Mouse (Mus musculus) megakaryocyte-erythroid progenitor cell, adult 5-6 weeks (primary cell): ENCODE measurements around the gene Pcf11. TPM values are rescaled to one million over a fixed set of nuclear protein-coding genes. Genes with fewer than 3 reads are reported as not detected.

ENCODE experiments used
- ATAC-seq: replicated peaks from 2 replicates; pipeline ENCODE4 v1.8.0; 2016; ENCODE audit warnings: mild to moderate bottlenecking, inconsistent platforms; ENCODE audit not compliant: severe bottlenecking, poor library complexity, low FRiP score, low TSS enrichment
- total RNA-seq, 2 experiments: library from RNA; stranded (forward) in 1 of 2; stranded (reverse) in 1 of 2; fragments of 200-1000, 215-1000 nt in 1 of 2; fragments of >200 nt in 1 of 2; fragmentation: Nextera tagmentation in 1 of 2; gene quantifications; 2 replicates each; pipeline ENCODE4 v1.2.3; 2014 to 2017

Pcf11 gene
- 57.2 and 68.1 TPM in 2 replicates for total RNA-seq (2014; fragmentation: Nextera tagmentation)
- total RNA-seq (2017) = 79.8 and 98.4 TPM in 2 replicates

- ATAC-seq = peak; percentile 93
These were observed at the start of gene Pcf11 for GRCm38 (mm10) chr7:92669507-92670471. Gene Pcf11, minus strand, starts transcription at chr7:92669934.

DNA sequence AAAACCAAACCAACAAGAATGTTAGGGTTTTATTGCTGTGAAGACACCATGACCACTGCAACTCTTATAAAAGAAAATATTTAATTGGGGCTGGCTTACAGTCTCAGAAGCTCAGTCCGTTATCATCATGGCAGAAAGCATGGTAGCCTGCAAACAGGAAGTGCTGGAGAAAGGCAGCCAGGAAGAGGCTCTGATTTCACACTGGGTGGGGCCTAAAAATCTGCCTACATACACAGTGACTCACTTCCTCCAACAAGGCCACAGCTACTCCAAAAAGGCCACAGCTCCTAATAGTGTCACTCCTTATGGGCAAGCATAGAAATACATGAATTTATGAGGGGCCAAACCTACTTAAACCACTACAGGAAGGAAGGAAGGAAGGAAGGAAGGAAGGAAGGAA lies 45.3 kb upstream of the Pcf11 start:
- no peak for ATAC-seq

DNA sequence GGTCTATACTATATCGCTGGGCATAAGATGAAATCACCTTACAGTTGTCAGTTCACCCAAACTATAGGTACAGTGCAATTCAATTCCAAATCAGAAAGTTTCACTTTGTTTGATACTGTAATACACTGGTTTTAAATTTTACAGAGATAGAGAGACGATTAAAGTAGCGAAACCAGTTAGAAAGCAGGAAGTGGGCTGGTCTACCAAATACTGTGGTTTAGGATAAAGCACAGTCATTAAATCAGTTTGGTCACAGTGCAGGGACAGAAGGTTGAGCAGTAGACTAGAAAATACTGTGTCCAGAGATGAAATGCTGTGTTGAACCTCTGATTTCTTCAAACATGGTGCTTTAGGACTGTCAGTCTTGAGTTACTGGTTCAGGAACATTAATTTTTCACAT lies 41.9 kb upstream of the Pcf11 start:
- ATAC-seq = no peak

DNA sequence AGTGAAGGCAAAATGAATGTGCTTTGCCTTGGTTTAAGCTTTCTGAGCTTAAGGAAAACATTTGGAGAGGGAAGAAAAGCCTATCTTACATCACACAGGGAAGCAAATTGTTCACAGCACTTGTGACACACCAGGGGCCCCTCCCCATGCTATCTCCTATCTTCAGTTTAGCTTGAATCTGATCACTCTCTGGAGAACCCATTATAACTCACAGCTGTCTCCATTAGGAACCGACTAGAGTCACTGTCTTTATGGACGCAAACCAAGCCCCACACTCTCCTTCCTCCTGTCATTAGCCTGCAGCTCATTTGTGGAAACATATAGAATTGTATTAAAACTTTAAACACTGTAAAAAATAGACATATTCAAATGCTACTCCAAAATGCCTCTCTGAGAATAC lies 39.8 kb upstream of the Pcf11 start:
- no peak for ATAC-seq

DNA sequence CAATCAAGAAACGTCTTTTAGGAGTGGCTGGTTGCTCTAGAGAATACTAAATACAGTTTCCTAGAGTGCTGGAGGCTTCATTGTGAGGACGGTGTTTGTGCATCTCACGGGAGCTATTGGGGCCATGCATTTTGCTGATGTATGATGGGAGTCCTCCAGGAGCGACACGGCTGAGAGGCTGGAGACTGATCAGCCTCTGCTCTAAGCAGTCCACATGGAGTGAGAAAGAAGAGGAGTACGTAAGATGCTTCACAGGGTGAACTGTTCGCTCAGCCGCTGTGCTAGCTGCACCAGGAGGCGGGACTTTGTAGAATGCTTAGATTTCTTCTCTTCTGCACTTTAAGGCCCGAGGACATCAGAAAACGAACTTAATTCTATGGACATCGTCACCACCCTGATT lies 37.0 kb upstream of the Pcf11 start:
- no peak for ATAC-seq

DNA sequence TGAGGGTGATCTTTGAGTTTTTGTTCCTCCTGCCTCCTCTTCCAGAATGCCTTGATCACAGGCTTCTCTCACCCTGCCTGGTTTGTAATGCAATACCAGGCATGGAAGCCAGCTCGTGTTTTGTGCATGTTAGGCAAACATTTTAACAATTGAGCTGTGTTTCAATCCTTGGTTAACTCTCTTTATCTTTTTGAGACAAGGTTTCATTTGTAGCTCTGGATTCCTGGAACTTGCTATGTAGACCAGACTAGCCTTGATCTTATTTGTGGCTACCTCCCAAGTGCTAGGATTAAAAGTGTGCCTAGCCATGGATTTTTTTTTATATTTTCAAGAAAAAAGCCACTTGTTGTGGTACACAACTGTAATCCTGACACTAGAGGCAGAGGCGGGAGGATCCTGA lies 35.8 kb upstream of the Pcf11 start:
- ATAC-seq = no peak

DNA sequence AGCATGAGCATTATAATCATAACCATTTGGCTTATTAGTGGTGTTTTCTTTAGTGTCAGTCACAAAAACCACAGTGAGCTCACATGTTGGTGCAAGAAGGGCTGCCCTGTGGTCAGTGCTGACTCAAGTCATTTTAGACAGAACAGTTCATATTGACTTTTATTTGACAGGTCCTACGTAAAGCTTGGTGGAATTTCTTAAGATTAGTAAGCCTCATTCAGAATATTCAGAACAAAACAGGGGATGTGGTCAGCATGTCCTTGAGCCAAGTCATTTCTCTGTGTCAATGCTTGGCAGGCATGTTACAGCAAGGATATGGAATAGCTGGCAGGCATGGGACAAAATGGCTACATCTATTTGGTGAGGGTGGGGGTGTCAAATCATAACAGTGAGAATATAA lies 33.9 kb upstream of the Pcf11 start:
- no peak for ATAC-seq

- ATAC-seq = no peak
These were observed 29.0 kb upstream of the Pcf11 start for GRCm38 (mm10) chr7:92698770-92699169.

- ATAC-seq = no peak
These were observed 26.7 kb upstream of the Pcf11 start for GRCm38 (mm10) chr7:92696395-92696794.

- ATAC-seq = no peak
These were observed 19.4 kb upstream of the Pcf11 start for GRCm38 (mm10) chr7:92689101-92689500.

DNA sequence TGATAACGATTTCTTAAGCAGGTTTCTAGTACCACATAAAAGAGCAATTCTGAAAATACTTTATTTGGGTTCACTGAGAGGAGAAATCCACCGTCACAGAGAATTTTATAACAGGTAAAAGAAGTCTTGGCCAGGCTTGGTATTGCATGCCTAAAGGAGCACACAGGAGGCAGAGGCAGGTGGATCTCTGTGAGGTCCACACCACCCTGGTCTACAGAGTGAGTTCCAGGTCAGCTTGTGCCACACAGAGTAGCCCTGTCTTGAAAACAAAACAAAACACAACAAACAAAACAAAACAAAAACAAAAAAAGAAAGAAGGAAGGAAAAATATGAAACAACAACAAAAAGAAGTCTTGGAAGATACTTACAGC lies 18.6 kb upstream of the Pcf11 start:
- no peak for ATAC-seq

DNA sequence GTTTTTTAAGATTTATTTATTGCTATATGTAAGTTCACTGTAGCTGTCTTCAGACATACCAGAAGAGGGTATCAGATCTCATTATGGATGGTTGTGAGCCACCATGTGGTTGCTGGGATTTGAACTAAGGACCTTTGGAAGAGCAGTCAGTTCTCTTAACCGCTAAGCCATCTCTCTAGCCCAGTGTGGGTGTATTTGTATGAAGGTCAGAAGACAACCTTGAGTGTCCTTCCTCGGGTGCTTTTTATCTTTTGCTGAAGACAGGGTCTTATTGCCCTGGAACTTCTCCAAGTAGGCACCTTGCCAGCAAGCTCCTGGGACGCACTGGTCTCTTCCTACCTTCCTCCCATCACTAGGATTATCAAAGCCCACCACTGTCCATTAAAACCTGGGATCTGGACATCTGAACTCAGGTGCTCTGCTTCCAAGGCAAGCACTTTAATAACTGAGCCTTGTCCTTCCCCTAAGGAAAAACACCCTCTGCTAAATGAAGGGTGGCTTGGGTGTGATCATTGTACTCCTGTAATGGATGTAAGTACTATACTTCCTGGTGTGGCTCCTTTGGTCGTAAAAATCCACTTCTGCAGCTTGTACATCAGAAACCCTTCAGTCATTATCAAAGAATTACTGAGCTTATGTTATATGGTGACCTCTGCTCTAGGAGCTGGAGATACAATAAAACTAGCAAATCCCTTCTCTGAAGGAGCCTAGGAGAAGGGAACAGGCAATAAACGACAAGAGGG lies 18.0 kb upstream of the Pcf11 start:
- no peak for ATAC-seq

- ATAC-seq = peak; percentile 91
These were observed 7.6 kb upstream of the Pcf11 start for GRCm38 (mm10) chr7:92677346-92677745.

DNA sequence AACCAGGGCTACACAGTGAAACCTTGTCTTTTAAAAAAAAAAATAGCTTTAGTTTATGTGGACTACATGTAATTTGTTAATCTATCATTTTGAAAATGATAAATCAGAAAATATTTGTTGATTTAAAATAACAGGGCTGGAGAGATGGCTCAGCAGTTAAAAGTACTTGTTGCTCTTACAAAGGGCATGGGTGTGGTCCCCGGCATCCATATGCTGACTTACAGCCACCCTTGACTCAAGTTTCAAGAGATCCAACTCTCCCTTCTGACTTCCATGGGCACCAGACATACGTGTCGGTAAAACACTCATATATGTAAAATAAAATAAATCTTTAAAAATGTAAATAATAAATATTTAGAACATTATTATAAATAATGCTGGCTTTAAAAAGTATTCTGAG lies 5.4 kb upstream of the Pcf11 start:
- ATAC-seq = no peak

GRCm38 (mm10) chr7:92668791-92669506 lies 785 bp downstream of the Pcf11 start:
- 0 out of 2 replicates have a peak, but pooled peaks have one; percentile 11 for ATAC-seq

DNA sequence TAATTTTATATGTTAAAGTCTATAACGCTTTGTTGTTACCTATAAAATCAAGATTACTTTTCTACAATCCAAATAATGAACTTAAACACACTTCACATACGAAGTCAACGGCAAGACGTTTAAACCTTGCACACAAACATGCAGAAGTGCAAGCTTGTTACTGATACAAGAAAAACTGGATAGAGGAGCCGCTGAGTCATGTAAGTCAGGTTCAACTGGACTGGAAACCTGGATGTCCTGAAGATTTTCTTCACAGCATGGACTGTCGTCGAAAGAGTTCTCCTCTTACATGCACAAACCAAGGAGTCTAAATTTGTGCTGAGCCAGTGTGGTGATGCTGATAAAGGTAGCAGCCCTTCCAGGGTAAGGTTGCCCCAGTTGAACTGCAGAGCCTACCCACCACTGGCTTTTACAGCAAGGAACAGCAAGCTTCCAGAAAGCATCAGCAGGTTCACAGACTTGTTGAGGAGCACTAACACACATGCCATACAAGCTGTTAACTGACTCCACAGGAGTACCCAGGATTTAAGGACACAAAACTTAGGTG lies 3.4 kb downstream of the Pcf11 start:
- peak; percentile 39 for ATAC-seq

- ATAC-seq = no peak
These were observed 11.7 kb downstream of the Pcf11 start for GRCm38 (mm10) chr7:92658050-92658449.

DNA sequence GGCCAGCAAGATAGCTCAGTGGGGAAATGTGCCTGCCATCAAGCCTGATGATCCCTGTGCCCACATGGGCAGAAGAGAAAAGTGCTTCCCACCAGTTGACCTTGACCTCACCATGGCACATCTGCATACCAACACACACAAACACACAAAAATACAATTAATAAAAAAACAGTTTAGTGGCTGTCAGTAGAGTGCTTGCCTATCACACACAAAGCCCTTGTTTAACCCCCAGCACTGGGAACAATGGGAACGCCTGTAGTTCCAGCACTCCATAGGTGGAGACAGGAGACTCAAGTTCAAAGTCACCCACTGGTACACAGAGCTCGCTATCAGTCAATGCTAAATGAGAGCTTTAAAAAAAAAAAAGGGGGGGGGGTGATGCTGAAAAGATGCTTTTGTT lies 13.3 kb downstream of the Pcf11 start:
- no peak for ATAC-seq

DNA sequence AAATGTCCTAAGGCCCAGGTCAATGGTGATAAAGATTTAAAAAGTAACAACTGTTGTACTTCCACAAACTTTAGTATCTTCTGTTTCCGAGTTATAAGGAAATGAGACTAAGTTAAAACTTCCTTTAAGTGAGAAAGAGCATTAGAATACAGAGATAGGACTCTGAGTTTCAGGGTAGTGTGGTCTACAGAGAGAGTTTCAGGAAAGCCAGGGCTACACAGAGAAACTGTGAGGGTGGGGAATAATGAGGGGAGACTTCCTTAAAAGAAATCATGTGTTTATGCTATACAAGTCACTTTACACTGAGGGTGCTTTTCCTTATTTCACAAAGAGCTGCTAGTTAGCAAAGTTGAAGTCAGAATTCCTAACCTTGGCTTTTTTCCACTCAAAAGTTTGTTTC lies 16.4 kb downstream of the Pcf11 start:
- ATAC-seq = no peak

DNA sequence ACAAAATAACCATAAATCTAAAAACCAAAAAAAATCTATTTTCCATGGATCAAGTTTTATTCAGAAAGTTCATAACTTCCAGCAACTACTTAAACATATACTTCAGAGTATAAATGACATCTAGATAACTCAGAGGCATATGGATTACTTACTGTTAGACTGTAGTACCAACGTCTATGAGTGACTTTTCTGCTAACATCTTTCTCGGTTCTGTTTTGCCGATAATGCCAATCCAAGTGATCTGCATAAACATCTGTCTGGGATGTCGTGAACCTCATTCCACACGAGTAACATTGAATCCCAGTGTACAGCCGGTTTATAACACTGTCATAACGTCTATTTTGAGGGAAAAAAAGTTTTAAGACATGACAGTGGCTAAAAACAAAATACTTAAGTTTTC lies 21.9 kb downstream of the Pcf11 start:
- no peak for ATAC-seq
